Mouse (Mus musculus) layer of hippocampus, postnatal 10 days (tissue): ENCODE data around the gene Fam71b. TPM values are rescaled to one million over a fixed set of nuclear protein-coding genes. Genes with fewer than 3 reads are reported as not detected.

Source experiments
- DNase-seq, 2 experiments: peaks; one replicate each; pipeline ENCODE4 v3.0.0; 2021; ENCODE audit warnings: low spot score in 2 of 2
- long read RNA-seq: library from polyadenylated mRNA; stranded (forward); transcript quantifications from one replicate; pipeline ENCODE4 v2.0.0, GENCODE M21; 2023
- total RNA-seq, 2 experiments: library from RNA; stranded (reverse); gene quantifications; 2 replicates each; pipeline ENCODE4 v1.2.3; 2021

Gene Fam71b
- total RNA-seq = not detected
- long read RNA-seq = 0 reads

DNA sequence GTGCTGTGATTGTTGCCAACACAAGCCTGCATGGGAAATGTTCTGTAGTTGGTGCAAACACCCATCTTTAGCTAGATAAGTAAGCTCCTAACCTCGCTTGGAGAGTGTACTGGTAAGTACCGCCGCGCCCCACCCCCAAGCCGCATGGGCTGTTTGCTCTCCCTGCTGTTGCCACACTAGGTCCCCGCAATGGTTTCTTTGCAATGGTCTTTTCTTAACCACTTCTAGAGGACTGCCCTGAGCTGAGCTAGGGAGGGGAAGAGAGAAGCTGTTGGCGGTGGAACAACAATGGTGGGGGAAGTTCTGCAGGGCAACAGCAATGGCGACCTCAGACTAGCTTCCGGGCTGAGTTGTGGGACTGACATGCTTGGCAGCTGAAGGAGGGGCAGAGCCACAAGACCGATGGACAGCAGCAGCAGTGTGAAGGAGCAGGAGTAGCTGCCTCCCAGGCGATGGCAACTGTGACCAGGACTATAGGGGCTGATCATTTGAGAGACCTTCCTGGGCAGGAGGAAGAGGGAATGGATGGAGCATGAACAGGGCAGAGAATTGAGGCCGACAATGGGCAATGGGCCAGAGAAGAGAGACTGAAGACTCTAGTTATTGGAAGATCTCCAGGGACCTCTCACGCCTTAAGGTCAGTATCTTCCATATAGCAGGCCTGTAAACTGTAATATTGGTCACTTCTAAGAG lies at the start of gene Fam71b:
Gene Fam71b (plus strand): TSS at position 393 of the 693 bp plus-strand sequence.
- no peak for DNase-seq

- no peak for DNase-seq
These were observed 48.6 kb upstream of the Fam71b start for GRCm38 (mm10) chr11:46347756-46348155.

DNA sequence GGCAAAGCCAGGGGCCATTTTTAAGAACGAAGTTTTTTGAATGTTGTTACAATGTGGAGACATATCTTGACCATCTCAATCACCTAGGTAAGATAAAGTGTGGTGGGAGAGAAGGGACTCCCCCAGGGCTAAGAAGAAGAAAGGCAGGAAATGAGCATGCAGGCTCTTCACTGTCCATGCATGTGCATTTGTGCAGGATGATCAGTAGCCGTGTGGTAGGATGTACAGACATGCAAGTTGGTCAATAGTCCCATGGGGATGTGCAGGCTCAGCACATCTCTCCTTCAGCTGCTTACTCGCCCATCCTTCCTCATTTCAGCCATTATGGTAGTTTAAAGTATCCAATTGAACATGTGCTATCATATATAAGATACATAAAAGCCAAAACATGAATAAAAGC lies 47.9 kb upstream of the Fam71b start:
- no peak for DNase-seq

DNA sequence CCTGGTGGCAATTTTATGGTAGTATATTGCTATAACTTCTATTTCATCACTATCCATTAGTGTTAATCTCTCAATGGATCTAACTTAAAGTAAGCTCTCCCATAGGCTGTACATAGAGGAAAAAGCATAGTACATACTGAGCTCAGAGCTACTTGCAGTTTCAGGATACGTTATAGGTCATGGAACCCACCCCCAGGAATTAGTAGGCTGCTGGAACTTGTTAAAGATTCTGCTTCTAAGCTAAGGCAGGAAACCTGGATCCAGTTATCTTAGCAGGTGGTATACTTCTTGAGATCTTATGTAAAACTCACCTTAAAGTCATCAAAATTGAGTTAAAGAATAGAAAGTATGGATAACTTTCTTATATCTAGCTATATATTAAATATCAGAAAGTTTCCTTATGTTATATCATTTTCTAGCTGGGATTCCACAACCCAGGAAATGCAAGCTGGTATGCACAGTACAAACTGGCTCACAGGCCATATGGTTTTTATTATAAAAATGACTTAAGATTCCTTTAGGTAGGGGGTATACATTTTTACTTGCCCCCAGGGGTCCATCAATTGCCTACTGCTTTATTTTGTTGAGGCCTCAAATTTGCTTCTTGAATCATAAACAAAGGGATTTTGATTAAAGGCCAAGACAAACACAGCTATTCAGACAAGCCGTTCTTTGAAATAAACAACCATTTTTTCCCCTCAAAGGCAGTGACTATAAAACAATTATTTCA lies 46.5 kb upstream of the Fam71b start:
- no peak for DNase-seq

- no peak for DNase-seq
These were observed 38.0 kb upstream of the Fam71b start for GRCm38 (mm10) chr11:46358369-46358768.

DNA sequence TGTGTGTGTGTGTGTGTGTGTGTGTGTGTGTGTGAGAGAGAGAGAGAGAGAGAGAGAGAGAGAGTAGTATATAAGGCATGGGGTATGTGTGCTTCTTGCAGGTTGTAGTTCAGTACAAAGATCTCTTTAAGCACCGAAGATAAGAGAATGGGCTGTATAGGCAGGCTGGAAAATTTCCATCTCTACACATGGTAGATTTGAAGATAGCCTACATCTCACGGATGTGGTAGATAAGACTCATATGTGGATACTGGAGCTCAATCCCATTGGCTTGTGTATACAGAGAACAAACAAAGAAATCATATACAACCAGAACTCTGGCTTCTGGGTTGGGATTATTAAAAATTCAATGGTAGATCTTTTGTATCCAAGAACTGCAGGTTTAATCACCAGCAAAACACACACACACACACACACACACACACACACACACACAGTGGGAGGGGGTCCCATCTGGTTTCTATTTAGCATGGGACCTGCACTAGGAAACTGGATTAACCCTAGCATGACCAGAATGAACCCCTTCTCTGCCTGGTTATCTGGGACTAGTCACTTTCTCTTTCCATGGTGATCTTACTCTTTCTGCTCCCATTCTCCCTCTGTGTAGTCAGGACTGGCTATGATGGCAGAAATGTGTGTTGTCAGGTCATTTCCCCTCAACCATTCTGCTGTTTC lies 35.2 kb upstream of the Fam71b start:
- no peak for DNase-seq

GRCm38 (mm10) chr11:46362061-46363022 lies 34.0 kb upstream of the Fam71b start:
- DNase-seq = peak; percentile 8 to 23

GRCm38 (mm10) chr11:46363864-46364263 lies 32.5 kb upstream of the Fam71b start:
- DNase-seq = no peak

- DNase-seq = no peak
These were observed 30.6 kb upstream of the Fam71b start for GRCm38 (mm10) chr11:46365744-46366143.

GRCm38 (mm10) chr11:46366357-46366756 lies 30.0 kb upstream of the Fam71b start:
- DNase-seq = no peak

DNA sequence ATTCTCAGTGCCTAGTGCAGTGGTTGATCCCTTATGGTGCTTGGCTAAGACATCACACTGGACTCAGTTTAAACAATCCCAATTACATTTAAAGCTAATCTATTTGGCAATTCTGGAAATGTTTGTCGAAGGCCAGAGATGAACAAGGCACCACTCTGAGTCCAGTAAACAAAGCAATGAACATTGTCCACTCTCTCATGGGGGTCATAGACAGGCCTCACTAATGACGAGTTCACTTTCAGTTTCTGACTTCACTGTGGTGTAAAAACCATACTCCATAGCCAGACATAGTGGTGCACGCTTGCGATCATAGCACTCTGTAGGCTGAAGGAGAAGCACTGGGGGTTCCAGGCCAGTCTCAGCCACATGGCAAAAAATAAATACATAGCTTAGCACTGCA lies 25.9 kb upstream of the Fam71b start:
- DNase-seq = no peak

GRCm38 (mm10) chr11:46371250-46371649 lies 25.1 kb upstream of the Fam71b start:
- DNase-seq = no peak

DNA sequence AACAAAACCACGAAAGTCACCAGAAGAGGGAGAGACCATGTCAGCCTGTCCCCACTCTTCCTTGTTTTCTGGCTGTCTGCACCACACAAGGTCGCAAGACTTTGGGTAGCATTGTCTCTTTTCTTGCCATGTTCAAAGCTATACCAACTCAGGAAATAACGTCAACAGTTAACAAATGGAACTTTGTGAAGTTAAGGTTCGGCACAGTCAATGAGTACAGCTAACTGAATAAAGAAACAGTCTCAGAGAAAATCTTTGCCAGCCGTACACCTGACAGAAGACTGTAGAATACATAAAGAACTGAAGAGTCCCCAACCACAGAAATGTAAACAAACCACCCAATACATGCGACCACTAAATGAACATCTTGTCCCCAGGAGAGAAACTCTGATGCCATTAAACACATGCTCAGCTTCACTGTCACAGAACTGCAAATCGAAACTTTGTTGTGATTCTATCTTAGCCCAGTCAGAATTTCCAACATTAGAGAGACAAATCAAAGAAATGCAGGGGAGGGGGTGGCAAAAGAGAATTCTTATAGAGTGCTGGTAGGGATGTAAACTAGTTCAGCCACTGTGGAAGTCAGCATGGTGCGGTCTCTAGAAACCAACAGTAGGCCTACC lies 23.9 kb upstream of the Fam71b start:
- no peak for DNase-seq

- DNase-seq = no peak
These were observed 23.0 kb upstream of the Fam71b start for GRCm38 (mm10) chr11:46373071-46374030.

GRCm38 (mm10) chr11:46375015-46375414 lies 21.3 kb upstream of the Fam71b start:
- no peak for DNase-seq

DNA sequence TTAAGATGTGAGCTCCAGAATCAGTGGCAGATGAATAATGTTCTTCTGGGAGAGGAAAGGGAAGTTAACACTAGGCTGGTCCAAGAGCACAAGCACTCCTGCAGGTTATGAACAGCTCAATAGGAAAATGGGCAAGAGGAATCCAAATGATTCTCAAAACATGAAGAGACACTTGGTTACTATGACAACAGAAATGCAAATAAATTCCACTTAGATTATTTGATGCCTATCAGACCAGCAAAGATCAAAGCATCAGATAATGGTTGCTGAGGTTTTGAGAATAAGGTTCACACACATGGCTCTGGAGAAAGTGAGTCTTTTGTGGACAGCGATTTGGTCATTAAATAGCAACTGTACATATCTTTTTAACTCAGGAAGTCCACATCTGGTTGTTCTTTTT lies 19.0 kb upstream of the Fam71b start:
- DNase-seq = no peak

- no peak for DNase-seq
These were observed 18.3 kb upstream of the Fam71b start for GRCm38 (mm10) chr11:46377819-46378782.

DNA sequence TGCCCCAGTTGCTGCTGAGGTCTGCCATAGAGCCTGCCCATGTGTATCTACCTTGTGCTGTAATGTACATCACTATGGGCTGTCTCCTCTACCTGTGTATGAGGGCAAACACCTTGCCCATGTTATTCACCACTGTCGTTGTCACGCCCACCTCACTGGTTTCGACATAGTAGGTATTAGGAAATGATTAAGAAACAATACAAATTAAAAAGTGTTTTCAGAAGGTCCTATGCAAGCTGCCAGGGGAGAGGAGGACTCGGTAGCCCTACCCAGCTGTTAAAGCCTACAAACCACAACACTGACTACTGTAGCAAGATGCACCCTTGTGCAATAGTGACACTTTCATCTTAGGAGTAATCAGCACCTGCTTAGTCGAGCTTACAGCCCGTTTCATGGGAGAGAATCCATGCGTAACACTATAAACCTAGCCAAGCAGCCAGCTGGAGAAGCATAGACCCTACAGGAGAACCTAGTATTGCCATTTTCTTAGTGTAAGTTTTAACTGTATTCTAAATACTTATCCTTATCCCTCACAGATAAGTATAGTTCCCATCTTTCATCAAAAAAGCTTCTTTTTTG lies 16.2 kb upstream of the Fam71b start:
- DNase-seq = no peak
